Mouse (Mus musculus): ENCODE data around the gene Cenpo. TPM values are rescaled to one million over a fixed set of nuclear protein-coding genes. Genes with fewer than 3 reads are reported as not detected.

The Cenpo gene
- total and polyA plus RNA-seq, 3 experiments: 29.2 to 35.5 TPM; not detected in 1

- H3K27ac ChIP-seq (ENCODE audit: control insufficient read depth, low read depth, low read length): no peak overlapping the region
These were observed 71.2 kb downstream of the Cenpo start for GRCm38 (mm10) chr12:4162886-4163285.

GRCm38 (mm10) chr12:4160322-4160721 lies 73.8 kb downstream of the Cenpo start:
- H3K36me3 ChIP-seq (ENCODE audit: control insufficient read depth in 1 of 2, insufficient read depth in 2 of 2, low read length in 2 of 2): no peaks in the 10 kb centered on the region
- no peaks in the 10 kb centered on the region for H3K4me1 ChIP-seq (ENCODE audit: control insufficient read depth in 1 of 2, insufficient read depth in 2 of 2, low read length in 2 of 2)
- H3K9me3 ChIP-seq (replicated peaks; ENCODE audit: insufficient read depth, low read length): no peaks in the 10 kb centered on the region
- H3K27me3 ChIP-seq (ENCODE audit: control insufficient read depth in 1 of 2, insufficient read depth in 2 of 2, low read length in 2 of 2): peaks cover 0 to 2% of the 10 kb centered on the region in 2 experiments; a peak in 3 of 4 replicates
- H3K4me3 ChIP-seq (ENCODE audit: control insufficient read depth in 1 of 2, insufficient read depth in 1 of 2, low read depth in 2 of 2, low read length in 2 of 2): no peak overlapping the region
- no peak for TF ChIP-seq EP300 (IDR thresholded peaks at IDR 0.05; ENCODE audit: low read depth in 1 of 2, low read length in 2 of 2)
- no peak for DNase-seq (ENCODE audit: low read depth, low spot score)
- no peaks in the 10 kb centered on the region for H3K79me2 ChIP-seq (ENCODE audit: control insufficient read depth, insufficient read depth, low read length, poor library complexity)
- H3K9ac ChIP-seq (ENCODE audit: control insufficient read depth, low read depth, low read length, poor library complexity, severe bottlenecking): no peak overlapping the region
- no peak overlapping the region for H3K27ac ChIP-seq (ENCODE audit: control insufficient read depth, low read depth, low read length)

More at GRCm38 (mm10) chr12:4162886-4163285, 71.2 kb downstream of the Cenpo start:
- H3K9me3 ChIP-seq (replicated peaks; ENCODE audit: insufficient read depth, low read length): no peaks in the 10 kb centered on the region
- DNase-seq (ENCODE audit: low read depth, low spot score): no peak
- TF ChIP-seq ZMIZ1 (IDR thresholded peaks at IDR 0.05; ENCODE audit: low read depth, low read length): no peak
- TF ChIP-seq MEF2A (IDR thresholded peaks at IDR 0.05; ENCODE audit: extremely low read depth, insufficient replicate concordance, low read depth, low read length, poor library complexity, severe bottlenecking): no peak
- no peak for TF ChIP-seq SIN3A (IDR thresholded peaks at IDR 0.05; ENCODE audit: low read length)
- TF ChIP-seq MAFK (IDR thresholded peaks at IDR 0.05; ENCODE audit: borderline replicate concordance, low read depth, low read length): no peak
- TF ChIP-seq TBP (IDR thresholded peaks at IDR 0.05; ENCODE audit: low read depth, low read length): no peak
- no peak for TF ChIP-seq POLR2AphosphoS5 (IDR thresholded peaks at IDR 0.05; ENCODE audit: borderline replicate concordance, low read depth, low read length)
- no peak for TF ChIP-seq USF2 (IDR thresholded peaks at IDR 0.05; ENCODE audit: borderline replicate concordance in 1 of 2, insufficient read depth in 1 of 2, low read depth in 1 of 2, low read length in 2 of 2)
- no peak for TF ChIP-seq MYC (IDR thresholded peaks at IDR 0.05; ENCODE audit: low read depth, low read length)
- no peak for TF ChIP-seq GABPA (IDR thresholded peaks at IDR 0.05; ENCODE audit: low read depth, low read length)
- no peak for TF ChIP-seq KAT2A (conservative IDR thresholded peaks at IDR 0.05; ENCODE audit: low read depth, low read length)
- no peak for TF ChIP-seq UBTF (IDR thresholded peaks at IDR 0.05; ENCODE audit: borderline replicate concordance, insufficient read depth, low read depth, low read length)
- no peak overlapping the region for H3K4me3 ChIP-seq (ENCODE audit: control insufficient read depth in 1 of 2, insufficient read depth in 1 of 2, low read depth in 2 of 2, low read length in 2 of 2)
- H3K4me1 ChIP-seq (ENCODE audit: control insufficient read depth in 1 of 2, insufficient read depth in 2 of 2, low read length in 2 of 2): no peaks in the 10 kb centered on the region
- H3K9ac ChIP-seq (ENCODE audit: control insufficient read depth, low read depth, low read length, poor library complexity, severe bottlenecking): no peak overlapping the region
- peaks cover 0 to 2% of the 10 kb centered on the region in 2 experiments; a peak in 1 of 4 replicates for H3K27me3 ChIP-seq (ENCODE audit: control insufficient read depth in 1 of 2, insufficient read depth in 2 of 2, low read length in 2 of 2)
- H3K79me2 ChIP-seq (ENCODE audit: control insufficient read depth, insufficient read depth, low read length, poor library complexity): no peaks in the 10 kb centered on the region
- H3K36me3 ChIP-seq (ENCODE audit: control insufficient read depth in 1 of 2, insufficient read depth in 2 of 2, low read length in 2 of 2): no peaks in the 10 kb centered on the region

Measured in MEL (cell line).